Mouse (Mus musculus) liver, adult 2 months (tissue): Measurements from ENCODE around the gene Tomm22. TPM values are rescaled to one million over a fixed set of nuclear protein-coding genes. Genes with fewer than 3 reads are reported as not detected.
A peak's percentile ranks its signal among the peaks of the same experiment; 100 is the strongest.

ENCODE experiments used
- DNase-seq: peaks from one replicate; pipeline ENCODE4 v3.0.0-alpha.2; 2011; ENCODE audit warnings: low read depth, low spot score; ENCODE audit errors: extremely low read depth
- H3K27ac ChIP-seq: fragments of 200-500 bp; replicated peaks from 2 replicates; pipeline ENCODE4 v1.5.1; 2012; ENCODE audit warnings: low read depth, mild to moderate bottlenecking, control low read depth, inconsistent platforms, low read length; ENCODE audit not compliant: insufficient read depth
- H3K27me3 ChIP-seq: fragments of 200-500 bp; 2 replicates; pipeline ENCODE4 v1.6.1; 2012; ENCODE audit warnings: mild to moderate bottlenecking, moderate library complexity, low read length, inconsistent platforms; ENCODE audit not compliant: control insufficient read depth, insufficient read depth
- H3K36me3 ChIP-seq: fragments of 200-500 bp; 2 replicates; pipeline ENCODE4 v1.6.1; 2012; ENCODE audit warnings: low read length, inconsistent platforms; ENCODE audit not compliant: control insufficient read depth, insufficient read depth
- H3K4me1 ChIP-seq: fragments of 200-500 bp; 2 replicates; pipeline ENCODE4 v1.6.1; 2011; ENCODE audit warnings: low read length; ENCODE audit not compliant: control insufficient read depth, insufficient read depth
- H3K4me3 ChIP-seq: fragments of 200-500 bp; 2 replicates; pipeline ENCODE4 v1.5.1; 2011; ENCODE audit warnings: low read depth, mild to moderate bottlenecking, control low read depth, low read length, moderate library complexity; ENCODE audit not compliant: insufficient read depth
- H3K79me2 ChIP-seq: fragments of 200-500 bp; 2 replicates; pipeline ENCODE4 v1.6.1; 2012; ENCODE audit warnings: inconsistent platforms, mild to moderate bottlenecking, low read length, moderate library complexity; ENCODE audit not compliant: control insufficient read depth, insufficient read depth
- H3K9ac ChIP-seq: fragments of 200-500 bp; 2 replicates; pipeline ENCODE4 v1.6.1; 2012; ENCODE audit warnings: low read depth, mild to moderate bottlenecking, control low read depth, inconsistent platforms, low read length
- CTCF ChIP-seq: fragments of 200-500 bp; IDR thresholded peaks from 2 replicates; pipeline ENCODE4 v1.5.1; 2011; ENCODE audit warnings: low read depth, low read length, control low read depth
- POLR2A ChIP-seq: fragments of 200-500 bp; IDR thresholded peaks from 2 replicates; pipeline ENCODE4 v1.6.1; 2011; ENCODE audit warnings: low read length, control low read depth; ENCODE audit not compliant: insufficient read depth; ENCODE audit errors: extremely low read depth
- WGBS: fragments of 180-500 bp; shearing (Covaris S2); methylation state at CpG from one replicate; pipeline ENCODE4 v1.1.7; 2018; 5-methylcytosine and 5-hydroxymethylcytosine counted together
- polyA plus RNA-seq: library from polyadenylated mRNA; depleted of rRNA; stranded (reverse); fragments of >200 nt; gene quantifications from 2 replicates; pipeline ENCODE4 v1.2.3, GENCODE M21; 2012
- total RNA-seq: library from RNA; depleted of rRNA; stranded (reverse); fragments of >200 nt; gene quantifications from 2 replicates; pipeline ENCODE4 v1.2.3, GENCODE M21; 2014

The Tomm22 gene
- total and polyA plus RNA-seq, 2 experiments = 23.9 to 46.0 TPM

DNA sequence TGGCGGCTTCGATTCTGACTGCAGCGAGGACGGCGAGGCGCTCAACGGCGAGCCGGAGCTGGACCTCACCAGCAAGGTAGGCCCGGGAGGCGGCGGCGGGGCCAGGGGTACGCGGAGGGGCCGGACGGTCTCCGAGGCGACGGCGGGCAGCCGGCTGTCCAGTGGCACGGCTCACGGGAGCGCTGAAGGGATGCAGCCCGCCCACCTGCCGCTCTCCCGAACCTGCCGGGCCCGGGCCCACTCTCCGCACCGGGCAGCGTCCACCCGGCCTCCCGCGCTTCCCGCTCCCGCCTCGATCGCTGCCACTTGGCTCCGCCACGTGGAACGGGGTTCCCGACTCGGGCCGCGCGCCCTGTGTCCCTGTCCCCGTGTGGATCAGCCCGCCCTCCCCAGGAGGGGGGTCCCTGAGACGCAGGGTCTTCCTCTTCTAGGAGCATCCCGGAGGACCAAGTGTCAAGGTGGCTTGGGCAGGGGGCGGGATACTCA, 20.4 kb downstream of the Tomm22 start:
- H3K27me3 ChIP-seq = no peaks in the 10 kb centered on the region
- WGBS = under 1% methylated on average over 48 of the region's 53 CpGs
- H3K4me3 ChIP-seq = peak overlapping the region; percentile 75
- peak overlapping the region; percentile 39 for H3K27ac ChIP-seq
- TF ChIP-seq CTCF (no peak), POLR2A (no peak)
- peaks cover 14% of the 10 kb centered on the region for H3K4me1 ChIP-seq
- peak overlapping the region; percentile 89 for H3K9ac ChIP-seq
- no peak for DNase-seq
- H3K79me2 ChIP-seq = peaks cover 30% of the 10 kb centered on the region
- H3K36me3 ChIP-seq = no peaks in the 10 kb centered on the region

DNA sequence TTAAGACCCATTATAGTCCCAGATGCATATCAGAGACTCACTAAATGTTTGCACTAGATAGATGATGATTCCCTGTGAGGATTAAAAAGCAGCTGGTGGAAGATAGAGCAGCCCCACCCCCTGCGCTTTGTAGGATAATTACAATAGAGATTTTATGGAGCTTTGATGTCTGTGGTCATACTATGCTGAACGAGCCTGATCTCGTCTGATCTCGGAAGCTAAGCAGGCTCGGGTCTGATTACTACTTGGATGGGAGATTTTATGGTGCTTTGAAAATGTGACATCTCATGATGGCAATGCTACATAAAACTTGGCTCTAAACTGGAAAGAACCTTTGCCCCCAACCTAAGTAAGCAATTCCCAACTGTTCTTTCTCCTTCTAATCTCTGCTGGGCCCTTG, 21.7 kb downstream of the Tomm22 start:
- H3K27ac ChIP-seq = no peak overlapping the region
- no peak overlapping the region for H3K9ac ChIP-seq

DNA sequence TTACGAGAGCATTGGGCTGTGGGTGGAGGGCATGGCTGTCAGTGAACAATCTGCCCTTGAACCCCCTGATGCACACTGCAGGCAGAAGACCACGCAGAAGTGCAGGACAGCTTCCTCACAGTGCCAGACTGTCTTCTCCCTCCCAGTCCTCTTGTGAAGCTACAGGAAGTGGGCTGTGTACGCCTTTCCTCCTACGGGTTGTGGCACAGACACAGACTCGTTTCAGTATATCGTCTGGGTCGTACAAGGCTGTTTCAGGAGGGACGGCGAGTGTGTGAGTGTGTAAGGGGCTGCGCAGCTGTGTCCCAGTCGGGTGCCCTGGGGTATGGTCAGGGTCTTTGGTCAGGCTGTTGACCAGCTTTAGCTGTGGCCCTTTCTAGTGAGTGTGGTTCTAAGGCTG, 23.1 kb downstream of the Tomm22 start:
- DNase-seq = no peak
- H3K27me3 ChIP-seq = no peaks in the 10 kb centered on the region
- peaks cover 9% of the 10 kb centered on the region for H3K4me1 ChIP-seq
- H3K79me2 ChIP-seq = peaks cover 34% of the 10 kb centered on the region
- H3K27ac ChIP-seq = no peak overlapping the region
- TF ChIP-seq CTCF (no peak), POLR2A (no peak)
- 65% methylated on average over 11 of the region's 11 CpGs for WGBS
- no peaks in the 10 kb centered on the region for H3K36me3 ChIP-seq
- H3K4me3 ChIP-seq = no peak overlapping the region
- peak overlapping the region; percentile 25 for H3K9ac ChIP-seq

More for the DNA sequence above, 21.7 kb downstream of the Tomm22 start:
- Histone ChIP-seq H3K36me3 (no peaks in the 10 kb centered on the region), H3K79me2 (peaks cover 30% of the 10 kb centered on the region), H3K27me3 (no peaks in the 10 kb centered on the region), H3K4me3 (no peak overlapping the region), H3K4me1 (peaks cover 11% of the 10 kb centered on the region)
- DNase-seq = no peak
- WGBS = 94% methylated on average over 5 of the region's 5 CpGs
- no peak for TF ChIP-seq CTCF

GRCm38 (mm10) chr15:79694512-79694911, 23.9 kb downstream of the Tomm22 start:
- no peaks in the 10 kb centered on the region for H3K27me3 ChIP-seq
- TF ChIP-seq POLR2A = no peak
- H3K4me1 ChIP-seq = peaks cover 9% of the 10 kb centered on the region
- no peak overlapping the region for H3K4me3 ChIP-seq
- no peak overlapping the region for H3K9ac ChIP-seq
- H3K36me3 ChIP-seq = no peaks in the 10 kb centered on the region; the same call in 1 of the 2 replicates
- WGBS = 88% methylated on average over 4 of the region's 4 CpGs
- peaks cover 40% of the 10 kb centered on the region for H3K79me2 ChIP-seq
- H3K27ac ChIP-seq = no peak overlapping the region
- no peak for DNase-seq

GRCm38 (mm10) chr15:79695516-79695915, 24.9 kb downstream of the Tomm22 start:
- Histone ChIP-seq H3K27ac (no peak overlapping the region), H3K4me1 (peaks cover 9% of the 10 kb centered on the region), H3K79me2 (peaks cover 41% of the 10 kb centered on the region), H3K9ac (no peak overlapping the region), H3K27me3 (no peaks in the 10 kb centered on the region), H3K4me3 (no peak overlapping the region), H3K36me3 (no peaks in the 10 kb centered on the region; the same call in 1 of the 2 replicates)
- 54% methylated on average over 3 of the region's 3 CpGs for WGBS
- no peak for DNase-seq
- TF ChIP-seq CTCF (no peak), POLR2A (no peak)

- 54% methylated on average over 2 of the region's 2 CpGs for WGBS
- Histone ChIP-seq H3K36me3 (no peaks in the 10 kb centered on the region; the same call in 1 of the 2 replicates), H3K27ac (peak overlapping the region; percentile 42), H3K27me3 (no peaks in the 10 kb centered on the region), H3K4me3 (no peak overlapping the region), H3K79me2 (peaks cover 35% of the 10 kb centered on the region), H3K4me1 (peaks cover 7% of the 10 kb centered on the region), H3K9ac (no peak overlapping the region)
- DNase-seq = no peak
- TF ChIP-seq CTCF = no peak
- no peak for TF ChIP-seq POLR2A
These were observed 25.8 kb downstream of the Tomm22 start for GRCm38 (mm10) chr15:79696508-79696907.
